Mouse (Mus musculus) embryonic facial prominence, embryonic 11.5 days (tissue): Measurements from ENCODE around the gene Olfr577. TPM values are rescaled to one million over a fixed set of nuclear protein-coding genes. Genes with fewer than 3 reads are reported as not detected.

Source experiments
- ATAC-seq: fragments of 200-750 bp; cut with Nextera tagmentation; replicated peaks from 2 replicates; pipeline ENCODE4 v1.8.0; 2017; ENCODE audit warnings: low read depth; ENCODE audit not compliant: insufficient number of reproducible peaks, low FRiP score, low TSS enrichment
- DNase-seq: peaks from one replicate; pipeline ENCODE4 v3.0.0-alpha.2; 2015; ENCODE audit warnings: low spot score
- H3K27ac ChIP-seq: fragments of 300-500 bp; sonication (generic); replicated peaks from 2 replicates; pipeline ENCODE4 v1.5.1; 2014; ENCODE audit warnings: mild to moderate bottlenecking, low read depth, low read length, control low read depth
- H3K27me3 ChIP-seq: fragments of 300-500 bp; sonication (generic); 2 replicates; pipeline ENCODE4 v1.6.1; 2014; ENCODE audit warnings: mild to moderate bottlenecking, low read length, moderate library complexity, mixed read lengths; ENCODE audit not compliant: control insufficient read depth, insufficient read depth
- H3K36me3 ChIP-seq: fragments of 300-500 bp; sonication (generic); replicated peaks from 2 replicates; pipeline ENCODE4 v1.6.1; 2014; ENCODE audit warnings: low read depth, mild to moderate bottlenecking, low read length, moderate library complexity, mixed read lengths; ENCODE audit not compliant: control insufficient read depth, insufficient read depth
- H3K4me1 ChIP-seq: fragments of 300-500 bp; sonication (generic); 2 replicates; pipeline ENCODE4 v1.6.1; 2014; ENCODE audit warnings: low read length, mixed read lengths; ENCODE audit not compliant: control insufficient read depth, insufficient read depth
- H3K4me2 ChIP-seq: fragments of 300-500 bp; sonication (generic); 2 replicates; pipeline ENCODE4 v1.6.1; 2014; ENCODE audit warnings: low read depth, mild to moderate bottlenecking, control low read depth, low read length, moderate library complexity
- H3K4me3 ChIP-seq: fragments of 300-500 bp; sonication (generic); 2 replicates; pipeline ENCODE4 v1.5.1; 2014; ENCODE audit warnings: low read depth, low read length, control low read depth
- H3K9ac ChIP-seq: fragments of 300-500 bp; sonication (generic); replicated peaks from 2 replicates; pipeline ENCODE4 v1.6.1; 2014; ENCODE audit warnings: mild to moderate bottlenecking, control low read depth, low read length
- H3K9me3 ChIP-seq: fragments of 300-500 bp; sonication (generic); replicated peaks from 2 replicates; pipeline ENCODE4 v1.6.1; 2016; ENCODE audit warnings: mild to moderate bottlenecking, low read length, inconsistent platforms, mixed read lengths; ENCODE audit not compliant: control insufficient read depth
- WGBS: fragments of 180-500 bp; shearing (Covaris S2); extraction: QIAGEN DNeasy Blood & Tissue Kit; methylation state at CpG from one replicate; pipeline ENCODE4 v1.1.7; 2014; 5-methylcytosine and 5-hydroxymethylcytosine counted together
- polyA plus RNA-seq: library from polyadenylated mRNA; unstranded; fragments of >200 nt; fragmentation: Nextera tagmentation; extraction: Ambion mirVana; gene quantifications from 2 replicates; pipeline ENCODE4 v1.2.1, GENCODE M21; 2014

The Olfr577 gene
- polyA plus RNA-seq = not detected in 2 replicates

DNA sequence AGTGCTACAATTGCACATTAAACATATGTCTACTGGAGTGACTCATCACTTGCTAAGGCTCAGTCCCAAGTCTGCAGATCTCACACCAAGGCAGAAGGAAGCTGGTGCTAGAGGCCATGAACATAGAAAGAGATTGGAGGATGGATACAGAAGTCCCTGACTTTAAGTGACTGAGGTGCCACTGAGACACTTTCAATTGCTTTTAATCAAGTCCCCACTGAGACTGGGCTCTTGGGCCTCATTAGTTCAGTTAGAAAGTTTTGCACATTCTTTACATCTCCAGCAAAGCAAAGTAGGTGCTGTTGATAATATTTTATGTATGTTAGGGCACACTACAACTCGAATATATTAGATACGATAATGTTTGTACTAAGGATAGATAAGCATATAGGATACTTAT is at the start of gene Olfr577:
Gene Olfr577 (minus strand): TSS at position 101 of the 400 bp plus-strand sequence.
- ATAC-seq = no peak
- no peaks in the 10 kb centered on the region for H3K9me3 ChIP-seq

DNA sequence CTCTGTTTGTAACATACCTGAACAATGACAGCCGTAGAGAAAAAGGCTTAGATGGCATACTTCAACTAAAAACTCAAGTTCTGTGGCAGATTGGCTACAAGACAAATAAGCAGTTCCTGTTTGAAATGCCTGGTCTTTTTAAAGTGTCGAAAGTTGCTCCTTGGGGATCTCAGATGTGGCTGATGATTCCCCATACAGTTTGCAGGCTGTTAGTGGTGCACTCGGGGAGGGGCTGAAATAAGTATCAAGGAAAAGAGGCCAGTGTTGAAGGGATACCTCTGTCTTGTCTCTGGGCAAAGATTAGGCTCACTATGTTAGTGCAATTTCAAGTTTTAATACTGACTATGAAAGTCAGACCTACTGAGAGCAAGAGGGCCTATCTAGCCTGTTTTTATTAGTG is 13.5 kb upstream of the Olfr577 start, which contains the start of gene Olfr578:
Gene Olfr578 (minus strand): TSS at position 101 of the 400 bp plus-strand sequence.
- H3K4me2 ChIP-seq = no peak within 1 kb of the TSS
- no peaks in the 10 kb centered on the region for H3K4me1 ChIP-seq
- no peak within 1 kb of the TSS for H3K9ac ChIP-seq
- no peak for DNase-seq
- H3K36me3 ChIP-seq = no peaks in the 10 kb centered on the region
- no peaks in the 10 kb centered on the region for H3K27me3 ChIP-seq
- ATAC-seq = no peak
- H3K27ac ChIP-seq = no peak within 1 kb of the TSS
- H3K9me3 ChIP-seq = no peaks in the 10 kb centered on the region
- WGBS = 59% methylated on average over 3 of the region's 3 CpGs
- H3K4me3 ChIP-seq = no peak within 1 kb of the TSS

More for the DNA sequence above, at the start of gene Olfr577:
- no peaks in the 10 kb centered on the region for H3K27me3 ChIP-seq
- no peak within 1 kb of the TSS for H3K4me2 ChIP-seq
- no peaks in the 10 kb centered on the region for H3K36me3 ChIP-seq
- no peaks in the 10 kb centered on the region for H3K4me1 ChIP-seq
- no peak for DNase-seq
- no peak within 1 kb of the TSS for H3K27ac ChIP-seq
- 79% methylated on average over 2 of the region's 2 CpGs for WGBS
- no peak within 1 kb of the TSS for H3K9ac ChIP-seq
- H3K4me3 ChIP-seq = no peak within 1 kb of the TSS

DNA sequence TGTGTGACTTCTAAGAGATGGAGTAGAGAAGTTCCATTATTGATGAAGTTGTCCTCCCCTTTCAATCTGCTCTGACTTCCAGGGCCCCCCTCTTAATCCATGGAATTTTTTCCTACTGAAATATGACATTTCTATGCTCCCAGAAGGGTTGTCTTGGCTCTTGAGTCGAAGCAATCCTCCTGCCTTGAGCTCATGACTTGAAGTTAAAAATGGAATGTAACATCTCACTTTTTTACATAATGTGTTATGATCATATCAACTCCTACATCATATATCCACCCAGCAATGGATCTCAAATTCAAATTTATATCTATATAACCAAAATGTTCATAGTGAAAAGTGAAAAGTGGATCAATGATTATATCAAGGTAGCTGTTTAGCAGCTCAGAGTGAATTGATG is 1.3 kb downstream of the Olfr577 start:
- Histone ChIP-seq H3K4me3 (no peak overlapping the region), H3K4me1 (no peaks in the 10 kb centered on the region), H3K4me2 (no peak overlapping the region), H3K27me3 (no peaks in the 10 kb centered on the region), H3K9ac (no peak overlapping the region), H3K9me3 (no peaks in the 10 kb centered on the region), H3K36me3 (no peaks in the 10 kb centered on the region), H3K27ac (no peak overlapping the region)
- 45% methylated on average over 1 of the region's 1 CpGs for WGBS
- DNase-seq = no peak
- ATAC-seq = no peak

DNA sequence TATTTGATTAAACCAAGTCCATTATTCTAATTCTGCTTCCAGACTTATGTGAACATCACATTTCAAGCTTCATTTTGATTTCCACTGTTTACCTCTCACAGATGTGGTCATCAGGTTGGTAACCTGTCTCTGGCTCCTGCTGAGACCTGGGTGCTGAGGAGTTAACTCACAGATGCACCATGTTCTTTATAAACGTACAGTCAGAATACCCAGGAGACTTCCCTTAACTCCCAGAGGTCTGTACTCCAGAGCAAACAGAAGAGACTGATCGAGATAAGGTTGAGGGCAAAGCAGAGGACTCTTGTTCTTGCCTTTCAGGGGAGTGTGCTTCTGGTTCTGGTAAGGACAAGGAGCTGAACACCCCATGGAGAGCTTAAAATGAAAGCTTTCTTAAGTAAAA is 13.4 kb downstream of the Olfr577 start, which contains the start of gene Olfr576:
Gene Olfr576 (plus strand): TSS at position 301 of the 400 bp plus-strand sequence.
- no peak for ATAC-seq
- 54% methylated on average over 2 of the region's 2 CpGs for WGBS
- H3K9me3 ChIP-seq = no peaks in the 10 kb centered on the region

GRCm38 (mm10) chr7:102958593-102958992 is 17.1 kb downstream of the Olfr577 start, which contains the start of gene Olfr575:
TSS of gene Olfr575 (minus strand) at chr7:102958775.
- ATAC-seq = no peak
- WGBS = 79% methylated on average over 1 of the region's 1 CpGs

More for the DNA sequence above, 13.4 kb downstream of the Olfr577 start, which contains the start of gene Olfr576:
- no peak within 1 kb of the TSS for H3K27ac ChIP-seq
- H3K4me2 ChIP-seq = no peak within 1 kb of the TSS
- no peaks in the 10 kb centered on the region for H3K4me1 ChIP-seq
- DNase-seq = no peak
- H3K36me3 ChIP-seq = no peaks in the 10 kb centered on the region
- no peak within 1 kb of the TSS for H3K9ac ChIP-seq
- no peaks in the 10 kb centered on the region for H3K27me3 ChIP-seq
- no peak within 1 kb of the TSS for H3K4me3 ChIP-seq

GRCm38 (mm10) chr7:102958137-102958536 is 17.6 kb downstream of the Olfr577 start:
- ATAC-seq (no peak), DNase-seq (no peak)
- Histone ChIP-seq H3K36me3 (no peaks in the 10 kb centered on the region), H3K27me3 (no peaks in the 10 kb centered on the region), H3K4me1 (no peaks in the 10 kb centered on the region), H3K9ac (no peak overlapping the region), H3K4me3 (no peak overlapping the region), H3K4me2 (no peak overlapping the region), H3K27ac (no peak overlapping the region), H3K9me3 (no peaks in the 10 kb centered on the region)
- 77% methylated on average over 3 of the region's 3 CpGs for WGBS

More at GRCm38 (mm10) chr7:102958593-102958992, 17.1 kb downstream of the Olfr577 start, which contains the start of gene Olfr575:
- DNase-seq = no peak
- Histone ChIP-seq H3K4me3 (no peak within 1 kb of the TSS), H3K9ac (no peak within 1 kb of the TSS), H3K4me2 (no peak within 1 kb of the TSS), H3K27ac (no peak within 1 kb of the TSS), H3K4me1 (no peaks in the 10 kb centered on the region), H3K9me3 (no peaks in the 10 kb centered on the region), H3K27me3 (no peaks in the 10 kb centered on the region), H3K36me3 (no peaks in the 10 kb centered on the region)

- H3K9me3 ChIP-seq = no peaks in the 10 kb centered on the region
- ATAC-seq = no peak
- no peak overlapping the region for H3K4me2 ChIP-seq
- H3K9ac ChIP-seq = no peak overlapping the region
- H3K4me3 ChIP-seq = no peak overlapping the region
- no peaks in the 10 kb centered on the region for H3K36me3 ChIP-seq
- no peaks in the 10 kb centered on the region for H3K4me1 ChIP-seq
- 73% methylated on average over 1 of the region's 1 CpGs for WGBS
- no peaks in the 10 kb centered on the region for H3K27me3 ChIP-seq
- DNase-seq = no peak
- no peak overlapping the region for H3K27ac ChIP-seq
Observed at GRCm38 (mm10) chr7:102950732-102951131, 25.0 kb downstream of the Olfr577 start.

GRCm38 (mm10) chr7:102948167-102948566 is 27.6 kb downstream of the Olfr577 start, which contains the start of gene Olfr574:
TSS of gene Olfr574 (plus strand) at chr7:102948467.
- H3K4me3 ChIP-seq = no peak within 1 kb of the TSS
- ATAC-seq (no peak), DNase-seq (no peak)
- H3K27ac ChIP-seq = no peak within 1 kb of the TSS
- no peak within 1 kb of the TSS for H3K9ac ChIP-seq
- WGBS = 93% methylated on average over 1 of the region's 1 CpGs
- no peaks in the 10 kb centered on the region for H3K4me1 ChIP-seq
- H3K9me3 ChIP-seq = no peaks in the 10 kb centered on the region
- H3K4me2 ChIP-seq = no peak within 1 kb of the TSS
- H3K27me3 ChIP-seq = no peaks in the 10 kb centered on the region
- H3K36me3 ChIP-seq = no peaks in the 10 kb centered on the region
